Mouse (Mus musculus) hindbrain, embryonic 14.5 days (tissue): ENCODE measurements at regions not wholly inside any gene's neighbourhood (a gene's known extent, or its start where the extent isn't known, plus 50 kb on each side); places are given as distances from the start of the nearest gene placed in this dataset.

Source experiments
- ATAC-seq: fragments of 200-750 bp; cut with Nextera tagmentation; 2 replicates; pipeline ENCODE4 v1.8.0; 2017; ENCODE audit warnings: moderate number of reproducible peaks, mild to moderate bottlenecking, moderate TSS enrichment, moderate library complexity; ENCODE audit not compliant: low FRiP score
- DNase-seq: peaks from one replicate; pipeline ENCODE4 v3.0.0-alpha.2; 2015; ENCODE audit warnings: low spot score
- H3K27ac ChIP-seq: fragments of 300-500 bp; sonication (generic); 2 replicates; pipeline ENCODE4 v1.5.1; 2014; ENCODE audit warnings: mild to moderate bottlenecking, moderate library complexity
- H3K27me3 ChIP-seq: fragments of 300-500 bp; sonication (generic); 2 replicates; pipeline ENCODE4 v1.6.1; 2014; ENCODE audit warnings: mild to moderate bottlenecking, low read length, mixed read lengths; ENCODE audit not compliant: control insufficient read depth, insufficient read depth
- H3K36me3 ChIP-seq: fragments of 300-500 bp; sonication (generic); replicated peaks from 2 replicates; pipeline ENCODE4 v1.6.1; 2014; ENCODE audit not compliant: control insufficient read depth, insufficient read depth
- H3K4me1 ChIP-seq: fragments of 300-500 bp; sonication (generic); replicated peaks from 2 replicates; pipeline ENCODE4 v1.6.1; 2014; ENCODE audit warnings: antibody characterized with exemption, low read length, mixed read lengths; ENCODE audit not compliant: control insufficient read depth, insufficient read depth
- H3K4me2 ChIP-seq: fragments of 300-500 bp; sonication (generic); replicated peaks from 2 replicates; pipeline ENCODE4 v1.6.1; 2014; ENCODE audit warnings: mild to moderate bottlenecking, moderate library complexity
- H3K4me3 ChIP-seq: fragments of 300-500 bp; sonication (generic); replicated peaks from 2 replicates; pipeline ENCODE4 v1.5.1; 2014; ENCODE audit warnings: mild to moderate bottlenecking, low read length
- H3K9ac ChIP-seq: fragments of 300-500 bp; sonication (generic); 2 replicates; pipeline ENCODE4 v1.6.1; 2014
- H3K9me3 ChIP-seq: fragments of 300-500 bp; sonication (generic); 2 replicates; pipeline ENCODE4 v1.6.1; 2016; ENCODE audit warnings: low read length; ENCODE audit not compliant: control insufficient read depth
- WGBS: fragments of 180-500 bp; shearing (Covaris S2); extraction: QIAGEN DNeasy Blood & Tissue Kit; methylation state at CpG from one replicate; pipeline ENCODE4 v1.1.7; 2014; 5-methylcytosine and 5-hydroxymethylcytosine counted together

GRCm38 (mm10) chr5:29920295-29920694 lies 92.6 kb upstream of the Il6 start:
- H3K4me2 ChIP-seq = no peak overlapping the region
- no peaks in the 10 kb centered on the region for H3K36me3 ChIP-seq
- no peak overlapping the region for H3K27ac ChIP-seq
- DNase-seq (no peak), ATAC-seq (no peak)
- 82% methylated on average over 2 of the region's 2 CpGs for WGBS
- H3K4me1 ChIP-seq = no peaks in the 10 kb centered on the region
- no peak overlapping the region for H3K4me3 ChIP-seq
- peaks cover 9% of the 10 kb centered on the region for H3K9me3 ChIP-seq
- no peaks in the 10 kb centered on the region for H3K27me3 ChIP-seq
- no peak overlapping the region for H3K9ac ChIP-seq

- DNase-seq = no peak
- no peak for ATAC-seq
- no peak overlapping the region for H3K4me2 ChIP-seq
- no peak overlapping the region for H3K9ac ChIP-seq
- 88% methylated on average over 2 of the region's 2 CpGs for WGBS
- no peaks in the 10 kb centered on the region for H3K9me3 ChIP-seq
- no peak overlapping the region for H3K27ac ChIP-seq
- H3K36me3 ChIP-seq = no peaks in the 10 kb centered on the region
- no peaks in the 10 kb centered on the region for H3K27me3 ChIP-seq
- H3K4me1 ChIP-seq = no peaks in the 10 kb centered on the region
- H3K4me3 ChIP-seq = no peak overlapping the region
Measured at GRCm38 (mm10) chr5:29925527-29925926, 87.4 kb upstream of the Il6 start.

- Histone ChIP-seq H3K4me2 (no peak overlapping the region), H3K9me3 (no peaks in the 10 kb centered on the region), H3K9ac (no peak overlapping the region), H3K27ac (no peak overlapping the region), H3K4me1 (no peaks in the 10 kb centered on the region), H3K4me3 (no peak overlapping the region), H3K27me3 (no peaks in the 10 kb centered on the region), H3K36me3 (no peaks in the 10 kb centered on the region)
- no peak for ATAC-seq
- 68% methylated on average over 1 of the region's 1 CpGs for WGBS
- no peak for DNase-seq
Measured at GRCm38 (mm10) chr5:29927594-29927993, 85.3 kb upstream of the Il6 start.

GRCm38 (mm10) chr5:29929381-29929780 lies 83.5 kb upstream of the Il6 start:
- no peaks in the 10 kb centered on the region for H3K27me3 ChIP-seq
- WGBS = 95% methylated on average over 2 of the region's 2 CpGs
- no peak overlapping the region for H3K27ac ChIP-seq
- H3K4me2 ChIP-seq = no peak overlapping the region
- H3K4me1 ChIP-seq = no peaks in the 10 kb centered on the region
- no peak for ATAC-seq
- no peak overlapping the region for H3K9ac ChIP-seq
- no peaks in the 10 kb centered on the region for H3K9me3 ChIP-seq
- no peaks in the 10 kb centered on the region for H3K36me3 ChIP-seq
- DNase-seq = no peak
- no peak overlapping the region for H3K4me3 ChIP-seq

- ATAC-seq = no peak
- Histone ChIP-seq H3K4me1 (no peaks in the 10 kb centered on the region), H3K9ac (no peak overlapping the region), H3K4me3 (no peak overlapping the region), H3K27me3 (no peaks in the 10 kb centered on the region), H3K9me3 (no peaks in the 10 kb centered on the region), H3K36me3 (no peaks in the 10 kb centered on the region), H3K27ac (no peak overlapping the region), H3K4me2 (no peak overlapping the region)
- no peak for DNase-seq
- WGBS = 58% methylated on average over 2 of the region's 2 CpGs
Measured at GRCm38 (mm10) chr5:29947225-29947624, 65.7 kb upstream of the Il6 start.

- 71% methylated on average over 3 of the region's 3 CpGs for WGBS
- Histone ChIP-seq H3K9ac (no peak overlapping the region), H3K4me2 (no peak overlapping the region), H3K4me1 (no peaks in the 10 kb centered on the region), H3K9me3 (no peaks in the 10 kb centered on the region), H3K27me3 (no peaks in the 10 kb centered on the region), H3K36me3 (no peaks in the 10 kb centered on the region), H3K27ac (no peak overlapping the region), H3K4me3 (no peak overlapping the region)
- no peak for DNase-seq
- ATAC-seq = no peak
Measured at GRCm38 (mm10) chr5:29948161-29948560, 64.8 kb upstream of the Il6 start.

- ATAC-seq (no peak), DNase-seq (no peak)
- 90% methylated on average over 5 of the region's 5 CpGs for WGBS
- no peak overlapping the region for H3K9ac ChIP-seq
- H3K36me3 ChIP-seq = no peaks in the 10 kb centered on the region
- no peaks in the 10 kb centered on the region for H3K4me1 ChIP-seq
- no peaks in the 10 kb centered on the region for H3K9me3 ChIP-seq
- H3K4me2 ChIP-seq = no peak overlapping the region
- no peak overlapping the region for H3K27ac ChIP-seq
- no peaks in the 10 kb centered on the region for H3K27me3 ChIP-seq
- H3K4me3 ChIP-seq = no peak overlapping the region
Measured at GRCm38 (mm10) chr5:29950456-29951170, 62.3 kb upstream of the Il6 start.

GRCm38 (mm10) chr5:29951381-29952350 lies 61.2 kb upstream of the Il6 start:
- WGBS = 88% methylated on average over 7 of the region's 7 CpGs

More at GRCm38 (mm10) chr5:29951381-29952350, 61.2 kb upstream of the Il6 start:
- no peak overlapping the region for H3K9ac ChIP-seq
- DNase-seq (no peak), ATAC-seq (no peak)
- no peaks in the 10 kb centered on the region for H3K9me3 ChIP-seq
- no peak overlapping the region for H3K4me3 ChIP-seq
- H3K4me2 ChIP-seq = no peak overlapping the region
- H3K4me1 ChIP-seq = no peaks in the 10 kb centered on the region
- no peaks in the 10 kb centered on the region for H3K27me3 ChIP-seq
- no peak overlapping the region for H3K27ac ChIP-seq
- no peaks in the 10 kb centered on the region for H3K36me3 ChIP-seq
